Mouse (Mus musculus) ES-Bruce4 (cell line): ENCODE measurements around the gene Fam193b.

ENCODE experiments used
- CTCF ChIP-seq: IDR thresholded peaks from one replicate; pipeline ENCODE4 v1.8.1; 2011; ENCODE audit warnings: low read depth, low read length
- EP300 ChIP-seq: IDR thresholded peaks from 2 replicates; pipeline ENCODE4 v1.6.1; 2011; ENCODE audit warnings: low read depth, low read length; ENCODE audit not compliant: insufficient read depth
- POLR2A ChIP-seq: IDR thresholded peaks from one replicate; pipeline ENCODE4 v1.8.1; 2011; ENCODE audit warnings: low read length; ENCODE audit not compliant: insufficient read depth

DNA sequence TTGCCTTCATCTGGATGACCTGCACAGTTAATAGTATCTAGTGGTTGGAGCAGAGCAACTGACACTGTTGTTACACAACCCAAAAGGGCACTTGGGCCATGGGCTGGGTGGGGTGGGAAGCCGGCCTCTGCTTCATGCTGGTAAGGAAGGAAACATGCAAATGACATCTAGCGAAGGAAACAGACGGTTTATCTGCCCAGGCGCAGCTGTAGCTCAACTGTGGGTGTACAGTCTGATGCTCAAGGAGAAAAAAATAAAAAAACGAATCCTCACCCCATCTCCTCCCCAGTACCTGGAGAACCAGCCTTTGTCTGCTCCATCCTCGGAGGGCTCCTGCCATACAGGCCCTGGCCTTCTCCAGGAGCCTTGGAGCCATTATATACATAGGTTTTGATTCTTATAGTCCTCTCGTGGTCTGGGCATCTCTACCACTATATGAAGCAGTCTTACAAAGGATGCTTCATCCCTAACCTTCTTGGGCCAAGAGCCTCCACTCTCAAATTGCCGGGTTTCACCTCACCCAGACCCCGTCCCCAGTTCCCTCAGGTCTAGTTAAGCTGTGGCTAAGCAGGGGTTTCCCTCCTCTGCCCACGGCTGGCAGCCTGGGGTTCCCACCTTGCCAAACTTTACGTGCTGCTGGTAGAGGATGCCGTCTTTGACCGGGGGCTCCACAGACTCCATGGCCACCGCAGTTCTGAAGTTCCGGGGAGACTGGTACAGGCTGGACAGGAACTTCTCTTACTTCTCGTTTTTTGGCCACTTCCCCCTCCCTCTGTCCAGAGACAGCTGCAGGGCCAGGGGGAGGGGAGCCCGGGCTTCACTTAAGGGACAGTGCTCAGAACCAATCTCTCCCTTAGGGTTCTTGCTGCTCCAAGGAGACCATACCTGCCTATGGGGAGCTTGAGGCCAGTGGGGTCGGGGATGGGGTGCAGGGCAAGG is 42.8 kb downstream of the Fam193b start:
- TF ChIP-seq POLR2A (no peak), CTCF (no peak), EP300 (no peak)
